In the genomic region with DNA sequence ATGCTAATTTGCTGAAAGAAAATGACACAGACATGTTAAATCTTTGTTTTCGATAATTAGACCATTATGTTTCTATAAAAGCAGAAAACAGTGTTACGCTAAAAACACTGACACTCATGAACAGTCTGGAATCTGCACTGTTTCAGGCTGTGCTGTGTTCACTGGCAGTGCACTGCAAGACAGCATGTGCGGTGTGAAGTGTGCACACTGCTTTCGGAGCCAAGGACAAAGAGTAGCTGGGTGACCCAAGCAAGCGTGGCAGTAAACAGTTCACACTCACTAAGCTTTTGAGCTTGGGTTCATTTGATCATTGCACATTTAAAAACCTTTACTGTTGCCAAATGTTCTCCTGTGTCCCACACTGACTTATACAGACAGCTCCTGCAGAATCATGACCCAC, we compare ENCODE assay signal across 23 mouse cellular contexts. TPM values are rescaled to one million over a fixed set of nuclear protein-coding genes. Genes with fewer than 3 reads are reported as not detected.
A peak's percentile ranks its signal among the peaks of the same experiment; 100 is the strongest.
DNase-seq lines count a peak whose midpoint lies in the region; ATAC-seq and TF ChIP-seq lines count a peak whose summit lies in the region.
"Had no signal": no experiment of that assay in that cellular context is flagged by ENCODE, and none has a peak within 500 bp of the region (broad histone marks: within the 10 kb centered on the region; RNA-seq: fewer than 3 reads in every experiment).

No protein-coding gene starts in this region.

- no peak overlapping the region for H3K9ac ChIP-seq in forebrain, embryonic 14.5 days (ENCODE audit: low read length)
- H3K9ac ChIP-seq in kidney, embryonic 16.5 days (replicated peaks; ENCODE audit: low read length), result no peak overlapping the region
- no peak overlapping the region for H3K9ac ChIP-seq in lung, embryonic 14.5 days
- no peak overlapping the region for H3K9ac ChIP-seq in forebrain, postnatal 0 days
- H3K9ac ChIP-seq: embryonic facial prominence, embryonic 15.5 days; heart, embryonic 12.5 days; hindbrain, embryonic 13.5 days; midbrain, embryonic 15.5 days; neural tube, embryonic 15.5 days had no signal

- TF ChIP-seq CTCF in lung, embryonic 14.5 days (IDR thresholded peaks at IDR 0.05; ENCODE audit: low read depth), result no peak
- no peak for TF ChIP-seq CTCF in forebrain, postnatal 0 days (IDR thresholded peaks at IDR 0.05; ENCODE audit: low read depth)

- H3K36me3 ChIP-seq in forebrain, embryonic 14.5 days (ENCODE audit: control insufficient read depth, insufficient read depth, low read length), result no peaks in the 10 kb centered on the region
- no peaks in the 10 kb centered on the region for H3K36me3 ChIP-seq in forebrain, embryonic 10.5 days (replicated peaks)
- H3K36me3 ChIP-seq in kidney, embryonic 16.5 days (ENCODE audit: insufficient read depth, low read length), result no peaks in the 10 kb centered on the region
- peaks cover 7% of the 10 kb centered on the region; the same call in 1 of the 2 replicates for H3K36me3 ChIP-seq in lung, embryonic 14.5 days (ENCODE audit: insufficient read depth)
- no peaks in the 10 kb centered on the region for H3K36me3 ChIP-seq in forebrain, postnatal 0 days (ENCODE audit: insufficient read depth)
- H3K36me3 ChIP-seq: embryonic facial prominence, embryonic 15.5 days; heart, embryonic 12.5 days; hindbrain, embryonic 13.5 days; midbrain, embryonic 15.5 days; neural tube, embryonic 15.5 days had no signal

- H3K4me2 ChIP-seq in forebrain, embryonic 14.5 days (ENCODE audit: low read length), result no peak overlapping the region
- no peak overlapping the region for H3K4me2 ChIP-seq in kidney, embryonic 16.5 days (replicated peaks; ENCODE audit: low read depth, low read length)
- H3K4me2 ChIP-seq in lung, embryonic 14.5 days, result no peak overlapping the region
- H3K4me2 ChIP-seq in forebrain, postnatal 0 days (ENCODE audit: low read depth), result no peak overlapping the region
- H3K4me2 ChIP-seq: embryonic facial prominence, embryonic 15.5 days; heart, embryonic 12.5 days; hindbrain, embryonic 13.5 days; midbrain, embryonic 15.5 days; neural tube, embryonic 15.5 days had no signal

- no peak overlapping the region for H3K4me3 ChIP-seq in forebrain, embryonic 14.5 days (ENCODE audit: low read depth, low read length)
- H3K4me3 ChIP-seq in forebrain, embryonic 10.5 days, result no peak overlapping the region
- H3K4me3 ChIP-seq in kidney, embryonic 16.5 days (ENCODE audit: low read length), result no peak overlapping the region
- H3K4me3 ChIP-seq in lung, embryonic 14.5 days (ENCODE audit: low read depth, low read length), result no peak overlapping the region
- H3K4me3 ChIP-seq in forebrain, postnatal 0 days (ENCODE audit: low read depth, low read length), result no peak overlapping the region
- H3K4me3 ChIP-seq: embryonic facial prominence, embryonic 15.5 days; heart, embryonic 12.5 days; hindbrain, embryonic 13.5 days; layer of hippocampus, adult 2 months; megakaryocyte, embryonic 14.5 days; midbrain, embryonic 15.5 days; neural tube, embryonic 15.5 days had no signal

- H3K4me1 ChIP-seq in forebrain, embryonic 14.5 days (ENCODE audit: control insufficient read depth, insufficient read depth, low read length), result no peaks in the 10 kb centered on the region
- H3K4me1 ChIP-seq in forebrain, embryonic 10.5 days, result peaks cover 15% of the 10 kb centered on the region
- peaks cover 46% of the 10 kb centered on the region for H3K4me1 ChIP-seq in kidney, embryonic 16.5 days (ENCODE audit: insufficient read depth, low read length)
- H3K4me1 ChIP-seq in lung, embryonic 14.5 days (ENCODE audit: insufficient read depth), result peaks cover 15% of the 10 kb centered on the region; the same call in 1 of the 2 replicates
- H3K4me1 ChIP-seq in forebrain, postnatal 0 days (ENCODE audit: insufficient read depth), result no peaks in the 10 kb centered on the region
- H3K4me1 ChIP-seq: hindbrain, embryonic 13.5 days; midbrain, embryonic 15.5 days had no signal

- ATAC-seq in forebrain, embryonic 14.5 days, result peak; percentile 63; the same call in 1 of the 2 replicates
- ATAC-seq in kidney, embryonic 16.5 days (ENCODE audit: low FRiP score, low TSS enrichment), result no peak
- no peak for ATAC-seq in lung, embryonic 14.5 days (ENCODE audit: insufficient read depth)
- ATAC-seq in forebrain, postnatal 0 days, result peak; percentile 78
- ATAC-seq: CD4-positive, CD25-positive, alpha-beta regulatory T cell, adult 4 months; intestine, embryonic 16.5 days; midbrain, embryonic 15.5 days had no signal

- H3K27me3 ChIP-seq in forebrain, embryonic 14.5 days (replicated peaks; ENCODE audit: control insufficient read depth, insufficient read depth, low read length), result no peaks in the 10 kb centered on the region
- no peaks in the 10 kb centered on the region for H3K27me3 ChIP-seq in forebrain, embryonic 10.5 days (ENCODE audit: poor library complexity, severe bottlenecking)
- H3K27me3 ChIP-seq in kidney, embryonic 16.5 days (ENCODE audit: insufficient read depth, low read length), result no peaks in the 10 kb centered on the region
- no peaks in the 10 kb centered on the region for H3K27me3 ChIP-seq in lung, embryonic 14.5 days (ENCODE audit: insufficient read depth, low read length)
- no peaks in the 10 kb centered on the region for H3K27me3 ChIP-seq in forebrain, postnatal 0 days (ENCODE audit: insufficient read depth, low read length)
- H3K27me3 ChIP-seq: embryonic facial prominence, embryonic 15.5 days; heart, embryonic 12.5 days; megakaryocyte, embryonic 14.5 days; midbrain, embryonic 15.5 days had no signal

- peak; percentile 38 for DNase-seq in forebrain, embryonic 14.5 days (ENCODE audit: low spot score)
- DNase-seq in forebrain, embryonic 10.5 days (ENCODE audit: extremely low spot score, low spot score), result no peak
- peak; percentile 63 for DNase-seq in kidney, adult 9 months
- DNase-seq in lung, embryonic 14.5 days, result peak; percentile 52
- DNase-seq in lung, postnatal 10 days, result no peak
- peak; percentile 35 for DNase-seq in forebrain, postnatal 0 days
- DNase-seq: cerebellum, adult 2 months; cerebellum, postnatal 36 days; heart, postnatal 14 days; layer of hippocampus, postnatal 36 days; liver; thymus, postnatal 25 days had no signal

- 68% methylated on average over 5 of the region's 5 CpGs for WGBS in forebrain, embryonic 14.5 days
- 92% methylated on average over 5 of the region's 5 CpGs for WGBS in forebrain, embryonic 10.5 days
- WGBS in kidney, embryonic 16.5 days, result 81% methylated on average over 5 of the region's 5 CpGs
- 79% methylated on average over 5 of the region's 5 CpGs for WGBS in lung, embryonic 14.5 days
- 42% methylated on average over 5 of the region's 5 CpGs for WGBS in forebrain, postnatal 0 days

- H3K9me3 ChIP-seq in forebrain, embryonic 14.5 days (replicated peaks; ENCODE audit: control insufficient read depth, low read length), result no peaks in the 10 kb centered on the region
- H3K9me3 ChIP-seq in forebrain, embryonic 10.5 days, result no peaks in the 10 kb centered on the region
- no peaks in the 10 kb centered on the region for H3K9me3 ChIP-seq in kidney, embryonic 16.5 days (ENCODE audit: low read length)
- H3K9me3 ChIP-seq in lung, embryonic 14.5 days (ENCODE audit: low read depth, low read length), result no peaks in the 10 kb centered on the region
- H3K9me3 ChIP-seq in forebrain, postnatal 0 days (ENCODE audit: low read length), result no peaks in the 10 kb centered on the region
- H3K9me3 ChIP-seq: embryonic facial prominence, embryonic 15.5 days; heart, embryonic 12.5 days; hindbrain, embryonic 13.5 days; midbrain, embryonic 15.5 days; neural tube, embryonic 15.5 days had no signal

- H3K27ac ChIP-seq in forebrain, embryonic 14.5 days (ENCODE audit: low read depth, low read length), result no peak overlapping the region
- no peak overlapping the region for H3K27ac ChIP-seq in forebrain, embryonic 10.5 days
- H3K27ac ChIP-seq in kidney, embryonic 16.5 days (ENCODE audit: low read length), result no peak overlapping the region
- H3K27ac ChIP-seq in lung, embryonic 14.5 days (ENCODE audit: low read depth), result no peak overlapping the region
- H3K27ac ChIP-seq in forebrain, postnatal 0 days (ENCODE audit: low read depth, low read length), result no peak overlapping the region
- H3K27ac ChIP-seq: embryonic facial prominence, embryonic 15.5 days; hindbrain, embryonic 13.5 days; layer of hippocampus, adult 2 months; midbrain, embryonic 15.5 days; neural tube, embryonic 15.5 days had no signal

RNA-seq across cellular contexts. Expression of gene Tns3, which starts 32.2 kb away (rescaled TPM):
- 4.4 and 5.2 TPM in 2 replicates for polyA plus RNA-seq in forebrain, embryonic 14.5 days (2014; fragmentation: Nextera tagmentation; extraction: Ambion mirVana)
- polyA plus RNA-seq in forebrain, embryonic 10.5 days (2016; fragmentation: Nextera tagmentation; extraction: Ambion mirVana), result 13.3 and 13.8 TPM in 2 replicates
- 31.5 and 32.7 TPM in 2 replicates for polyA plus RNA-seq in kidney, embryonic 16.5 days (2015; fragmentation: Nextera tagmentation; extraction: Ambion mirVana)
- polyA plus RNA-seq in lung, embryonic 14.5 days (2014; fragmentation: Nextera tagmentation; extraction: Ambion mirVana), result 34.7 and 41.0 TPM in 2 replicates
- 16.3 and 26.5 TPM in 2 replicates for total RNA-seq in forebrain, postnatal 0 days (2014; rRNA removed)
- 3.1 and 6.2 TPM in 2 replicates for polyA plus RNA-seq in forebrain, postnatal 0 days (2015; fragmentation: Nextera tagmentation; extraction: Ambion mirVana)
- total RNA-seq: MEL had no signal

Comparison
In these comparisons a context has a peak if more than half of its experiments do, and no peak if none do; other contexts are left out.
1. DNase-seq: peak in forebrain, embryonic 14.5 days (single experiment), kidney, adult 9 months (single experiment), lung, embryonic 14.5 days (single experiment) and forebrain, postnatal 0 days (single experiment); none in forebrain, embryonic 10.5 days (single experiment) and lung, postnatal 10 days (single experiment).
2. ATAC-seq: peak in forebrain, embryonic 14.5 days (single experiment) and forebrain, postnatal 0 days (single experiment); none in kidney, embryonic 16.5 days (single experiment) and lung, embryonic 14.5 days (single experiment).